Mouse (Mus musculus): Measurements from ENCODE around the gene Pla2g12b.
"Not testable (repeated sequence)": the region's sequence is repeated elsewhere in the genome, so short reads cannot be mapped to it uniquely, and the experiment has no call there.

The Pla2g12b gene

GRCm38 (mm10) chr10:59402899-59403792 is at the start of gene Pla2g12b:
Gene Pla2g12b (plus strand): TSS chr10:59403660.
- DNase-seq (ENCODE audit: low read depth, low spot score) = no peak

DNA sequence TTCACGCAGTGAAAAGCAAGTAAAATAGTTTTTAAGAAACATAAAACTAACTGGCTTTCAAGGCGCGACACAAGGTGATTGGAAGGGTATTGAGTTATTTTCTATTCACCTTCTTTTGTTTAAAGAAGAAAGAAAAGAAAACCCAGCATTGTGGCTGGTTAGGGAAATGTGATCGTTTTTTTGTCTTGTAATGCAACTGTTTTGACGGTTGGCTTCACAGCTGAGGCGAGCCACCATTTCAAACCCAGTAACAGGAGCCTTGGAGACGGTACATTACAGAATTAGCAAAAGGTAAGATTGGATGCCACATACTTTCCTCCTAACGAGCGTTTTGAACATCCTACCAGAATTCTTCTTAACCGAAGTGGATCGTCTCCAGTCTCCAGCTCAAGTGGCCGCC is 49.3 kb upstream of the Pla2g12b start:
- peak; percentile 20 for DNase-seq (ENCODE audit: low read depth, low spot score)

GRCm38 (mm10) chr10:59355020-59355419 is 48.4 kb upstream of the Pla2g12b start:
- no peak for DNase-seq (ENCODE audit: low read depth, low spot score)

DNA sequence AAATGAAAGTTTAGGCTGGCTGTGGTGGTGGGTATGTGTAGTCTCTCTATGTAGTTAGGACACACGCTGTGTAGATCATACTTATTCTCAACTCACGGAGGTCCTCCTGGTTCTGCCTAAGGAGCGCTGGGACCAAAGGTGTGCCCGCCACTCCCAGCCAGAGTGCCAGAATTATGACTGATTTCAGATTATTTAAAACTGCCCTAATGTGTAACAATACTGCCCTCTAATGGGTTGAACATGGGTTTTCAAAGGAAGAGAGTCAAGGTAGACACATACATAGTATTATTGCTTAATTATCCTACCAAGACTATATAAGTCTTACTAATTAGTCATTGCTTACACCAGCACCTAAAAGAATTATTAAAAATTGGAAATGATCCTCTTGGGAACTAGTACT is 44.7 kb upstream of the Pla2g12b start:
- no peak for DNase-seq (ENCODE audit: low read depth, low spot score)

GRCm38 (mm10) chr10:59363208-59363607 is 40.3 kb upstream of the Pla2g12b start:
- no peak for DNase-seq (ENCODE audit: low read depth, low spot score)

- DNase-seq (ENCODE audit: low read depth, low spot score) = no peak
These were observed 38.9 kb upstream of the Pla2g12b start for GRCm38 (mm10) chr10:59364551-59364950.

- DNase-seq (ENCODE audit: low read depth, low spot score) = no peak
These were observed 37.5 kb upstream of the Pla2g12b start for GRCm38 (mm10) chr10:59365804-59366589.

GRCm38 (mm10) chr10:59366746-59367145 is 36.7 kb upstream of the Pla2g12b start:
- no peak for DNase-seq (ENCODE audit: low read depth, low spot score)

DNA sequence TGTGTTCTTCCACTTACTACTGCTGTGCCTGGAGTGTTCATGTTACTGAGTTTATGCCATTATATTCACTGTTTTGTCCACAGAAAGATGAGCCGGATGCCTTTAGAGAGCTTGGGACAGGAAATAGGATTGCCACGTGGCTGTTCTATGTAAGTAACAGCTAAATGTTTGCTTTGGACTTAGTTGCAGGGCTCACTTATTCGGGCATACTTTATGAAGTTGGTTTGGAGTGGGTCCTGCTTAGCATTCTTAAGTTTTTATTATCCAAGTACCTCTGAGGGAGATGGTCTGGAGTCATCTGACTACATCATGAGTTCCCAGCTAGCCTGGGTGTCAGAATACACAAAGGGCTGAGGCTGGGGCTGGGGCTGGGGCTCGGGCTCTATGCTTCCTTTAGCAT is 36.3 kb upstream of the Pla2g12b start:
- no peak for DNase-seq (ENCODE audit: low read depth, low spot score)

DNA sequence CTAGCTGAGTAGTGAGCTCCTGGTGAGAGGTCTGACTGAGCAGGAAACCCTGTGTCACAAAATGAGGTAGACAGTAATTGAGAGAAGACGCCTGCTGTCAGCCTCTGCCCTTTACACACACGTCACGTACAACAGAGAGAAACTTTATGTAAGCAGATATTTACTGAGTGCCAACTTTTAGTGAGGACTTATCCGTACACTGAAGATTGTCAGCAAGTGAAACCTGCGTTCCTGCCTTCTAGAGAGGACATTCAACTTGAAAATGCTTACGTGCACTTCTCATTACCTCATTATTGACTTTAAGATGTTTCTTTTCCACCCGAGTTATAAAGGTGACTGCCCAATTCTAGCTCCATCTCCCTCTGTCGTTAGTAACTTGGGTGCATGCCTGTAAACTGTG is 34.7 kb upstream of the Pla2g12b start:
- DNase-seq (ENCODE audit: low read depth, low spot score) = no peak

DNA sequence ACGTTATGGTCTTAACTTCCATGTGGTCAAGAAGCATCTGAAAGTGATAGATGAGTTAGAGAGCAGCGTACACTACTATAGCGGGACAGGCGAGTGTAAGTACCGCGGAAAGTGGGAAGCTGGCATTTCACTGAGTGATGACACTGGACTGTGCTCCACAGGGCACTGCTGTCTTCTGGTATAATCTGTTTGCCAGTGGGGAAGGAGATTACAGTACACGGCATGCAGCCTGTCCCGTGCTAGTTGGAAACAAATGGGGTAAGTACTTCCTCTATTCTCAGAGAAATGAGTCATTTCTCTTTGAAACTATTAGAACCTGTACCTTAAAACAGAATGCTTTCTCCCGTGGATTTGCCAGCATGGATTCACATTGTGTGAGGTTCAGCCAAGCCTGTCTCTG is 34.0 kb upstream of the Pla2g12b start:
- DNase-seq (ENCODE audit: low read depth, low spot score) = no peak

DNA sequence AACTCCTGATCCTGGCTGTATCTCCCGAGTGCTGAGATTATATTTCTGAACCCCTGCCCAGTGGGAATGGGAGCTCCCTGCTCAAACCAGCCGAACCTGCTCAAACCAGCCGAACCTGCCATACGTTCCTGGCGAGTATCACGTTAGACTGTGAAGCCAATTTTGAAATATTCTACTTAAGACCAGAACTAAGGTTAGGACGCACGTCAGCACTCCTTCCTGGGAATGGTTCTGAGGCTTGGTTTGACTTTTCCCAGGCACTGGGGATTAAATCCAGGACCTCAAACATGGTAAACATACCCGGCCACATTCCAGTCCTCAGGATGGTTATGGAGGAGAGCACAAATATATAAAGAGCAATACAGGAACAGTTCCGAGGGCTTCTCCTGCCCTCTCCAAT is 25.6 kb upstream of the Pla2g12b start:
- no peak for DNase-seq (ENCODE audit: low read depth, low spot score)

DNA sequence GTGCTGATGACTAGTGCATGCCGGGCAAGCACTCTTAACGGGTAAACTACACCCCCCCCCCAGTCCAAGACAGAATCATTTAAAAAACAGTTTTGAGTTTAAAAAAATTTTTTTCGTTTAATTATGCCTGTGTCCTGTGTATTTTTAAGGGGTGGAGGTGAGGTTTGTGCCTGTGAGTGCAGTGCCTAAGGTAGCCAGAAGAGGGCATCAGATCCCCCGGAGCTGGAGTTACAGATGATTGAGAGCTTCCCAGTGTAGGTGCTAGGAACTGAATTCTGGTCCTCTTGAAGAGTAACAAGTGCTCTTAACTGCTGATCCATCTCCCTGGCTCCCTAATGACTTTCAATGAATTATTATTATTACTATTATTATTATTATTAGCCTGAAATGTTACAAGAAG is 24.7 kb upstream of the Pla2g12b start:
- DNase-seq (ENCODE audit: low read depth, low spot score) = no peak

DNA sequence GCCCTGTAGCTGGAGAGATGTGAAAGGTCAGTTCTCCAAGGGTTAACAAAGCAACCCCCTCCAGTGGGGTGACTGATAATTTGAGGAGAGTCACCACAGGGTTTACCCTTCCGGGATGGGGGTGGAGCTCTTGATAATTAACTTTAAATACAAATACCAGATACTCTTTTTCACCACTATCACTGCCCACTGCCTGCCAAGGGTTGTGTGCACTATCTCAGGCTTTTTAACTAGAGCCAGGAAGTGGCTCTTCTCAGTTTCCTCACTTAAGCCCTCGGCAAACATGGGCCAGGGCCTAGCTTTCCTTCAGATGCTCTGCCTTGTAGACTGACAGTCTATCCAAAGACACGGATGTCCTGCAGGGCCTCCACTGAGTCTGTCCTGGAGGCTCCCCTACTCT is 23.5 kb upstream of the Pla2g12b start:
- DNase-seq (ENCODE audit: low read depth, low spot score) = no peak

- DNase-seq (ENCODE audit: low read depth, low spot score) = no peak
These were observed 23.0 kb upstream of the Pla2g12b start for GRCm38 (mm10) chr10:59380411-59380821.

GRCm38 (mm10) chr10:59381563-59381962 is 21.9 kb upstream of the Pla2g12b start:
- not testable (repeated sequence) for DNase-seq (ENCODE audit: low read depth, low spot score)

- DNase-seq (ENCODE audit: low read depth, low spot score) = no peak
These were observed 16.5 kb upstream of the Pla2g12b start for GRCm38 (mm10) chr10:59386951-59387350.

DNA sequence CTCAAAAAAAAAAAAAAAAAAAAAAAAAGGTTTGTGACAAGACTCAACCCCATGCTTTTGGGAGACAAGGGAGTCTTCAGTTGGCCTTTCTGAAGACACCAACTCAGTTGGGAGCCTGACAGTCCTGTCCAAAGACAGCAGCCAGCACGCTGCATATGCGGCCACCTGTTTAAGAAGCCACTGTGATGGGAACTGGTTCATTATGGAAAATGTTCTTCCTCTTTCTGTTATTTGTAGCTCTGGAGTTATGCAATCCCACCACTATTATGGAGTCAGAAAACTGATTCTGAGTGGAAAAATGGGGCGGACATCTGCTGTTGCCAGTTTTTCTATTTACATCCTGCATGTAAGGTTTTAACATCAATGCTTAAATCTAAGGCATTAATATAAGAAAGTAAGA is 13.8 kb upstream of the Pla2g12b start:
- no peak for DNase-seq (ENCODE audit: low read depth, low spot score)

DNA sequence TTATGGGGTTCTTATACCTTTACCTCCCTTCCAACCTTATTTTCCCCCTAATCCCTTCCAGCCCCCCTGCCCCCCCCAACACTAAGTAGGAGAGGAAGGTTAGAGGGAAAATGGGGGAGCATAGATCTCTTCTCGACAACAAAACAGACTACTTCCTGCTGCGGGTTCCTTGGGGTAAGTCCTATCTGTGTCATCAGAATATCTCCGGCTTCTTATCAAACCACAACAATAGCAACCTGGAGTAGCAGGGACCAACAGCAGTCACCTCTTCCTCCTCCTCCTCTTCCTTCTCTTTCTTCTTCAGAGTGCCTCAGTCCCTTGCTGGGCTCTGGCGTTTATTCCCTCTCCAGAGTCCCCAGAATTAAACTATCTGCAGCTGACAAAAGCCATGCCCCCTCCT is 11.6 kb upstream of the Pla2g12b start:
- DNase-seq (ENCODE audit: low read depth, low spot score) = no peak

DNA sequence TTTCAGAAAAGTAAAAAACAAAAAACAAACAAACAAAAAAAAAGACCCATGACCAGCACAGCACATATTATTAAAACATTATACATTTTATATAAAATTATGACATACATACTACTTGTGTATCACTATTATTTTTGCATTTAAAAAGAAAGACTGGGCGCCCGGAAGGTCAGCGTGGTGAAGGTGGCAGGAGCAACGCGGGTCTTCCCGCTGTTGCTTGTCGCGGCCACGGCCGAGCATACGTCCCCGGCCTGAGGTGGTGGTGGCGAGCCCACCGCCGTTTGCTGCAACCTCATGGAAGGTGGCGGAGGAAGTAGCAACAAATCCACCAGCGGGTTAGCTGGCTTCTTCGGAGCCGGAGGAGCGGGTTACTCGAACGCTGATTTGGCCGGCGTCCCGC is 8.0 kb upstream of the Pla2g12b start, which contains the start of gene Gm10273:
Gm10273 (plus strand) TSS at position 172 of the 400 bp plus-strand sequence.
- DNase-seq (ENCODE audit: low read depth, low spot score) = not testable (repeated sequence)

DNA sequence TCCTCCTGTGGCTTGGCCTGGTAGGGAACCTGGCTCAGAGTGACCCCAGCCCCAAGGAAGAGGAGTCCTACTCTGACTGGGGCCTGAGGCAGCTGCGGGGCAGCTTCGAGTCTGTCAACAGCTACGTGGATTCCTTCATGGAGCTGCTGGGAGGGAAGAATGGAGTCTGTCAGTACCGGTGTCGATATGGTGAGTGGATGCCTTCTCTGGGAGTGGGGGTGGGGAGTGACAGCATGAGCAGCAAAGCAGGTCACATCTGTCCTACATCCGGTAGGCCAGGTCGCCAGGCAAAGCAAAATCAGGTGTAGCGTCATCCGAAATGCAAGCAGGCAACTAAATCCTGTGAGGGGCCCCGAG is 311 bp downstream of the Pla2g12b start:
- no peak for DNase-seq (ENCODE audit: low read depth, low spot score)

- no peak for DNase-seq (ENCODE audit: low read depth, low spot score)
These were observed 5.0 kb downstream of the Pla2g12b start for GRCm38 (mm10) chr10:59408499-59408898.

GRCm38 (mm10) chr10:59410264-59410663 is 6.8 kb downstream of the Pla2g12b start:
- no peak for DNase-seq (ENCODE audit: low read depth, low spot score)

Measured in WW6 (cell line).